Mouse (Mus musculus): ENCODE measurements around the gene Sec16a.
A peak's percentile ranks its signal among the peaks of the same experiment; 100 is the strongest.

Gene Sec16a

GRCm38 (mm10) chr2:26444946-26445665 lies at the start of gene Sec16a:
Gene Sec16a, minus strand, starts transcription at chr2:26445216.
- DNase-seq: peak; percentile 100

DNA sequence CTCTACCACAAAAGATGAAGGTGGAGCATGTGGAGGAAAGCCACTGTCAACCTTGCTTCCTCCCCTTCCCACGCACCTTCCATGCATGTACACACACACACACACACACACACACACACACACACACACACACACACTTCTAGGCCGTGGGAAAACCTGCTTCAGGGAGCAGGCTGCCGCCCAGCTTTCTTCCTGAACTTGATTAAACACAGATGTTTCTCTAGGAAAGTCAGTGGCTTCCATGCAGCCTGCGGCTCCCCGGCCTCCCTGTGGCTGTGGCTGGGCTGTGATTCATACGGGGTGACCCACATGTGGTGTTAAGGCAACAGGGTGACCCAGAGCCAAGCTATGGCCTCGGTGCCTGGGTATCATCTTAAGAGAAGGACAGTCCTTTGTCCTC lies 49.4 kb upstream of the Sec16a start:
- DNase-seq: peak; percentile 85

GRCm38 (mm10) chr2:26493021-26493781 lies 48.2 kb upstream of the Sec16a start:
- DNase-seq: peak; percentile 66

DNA sequence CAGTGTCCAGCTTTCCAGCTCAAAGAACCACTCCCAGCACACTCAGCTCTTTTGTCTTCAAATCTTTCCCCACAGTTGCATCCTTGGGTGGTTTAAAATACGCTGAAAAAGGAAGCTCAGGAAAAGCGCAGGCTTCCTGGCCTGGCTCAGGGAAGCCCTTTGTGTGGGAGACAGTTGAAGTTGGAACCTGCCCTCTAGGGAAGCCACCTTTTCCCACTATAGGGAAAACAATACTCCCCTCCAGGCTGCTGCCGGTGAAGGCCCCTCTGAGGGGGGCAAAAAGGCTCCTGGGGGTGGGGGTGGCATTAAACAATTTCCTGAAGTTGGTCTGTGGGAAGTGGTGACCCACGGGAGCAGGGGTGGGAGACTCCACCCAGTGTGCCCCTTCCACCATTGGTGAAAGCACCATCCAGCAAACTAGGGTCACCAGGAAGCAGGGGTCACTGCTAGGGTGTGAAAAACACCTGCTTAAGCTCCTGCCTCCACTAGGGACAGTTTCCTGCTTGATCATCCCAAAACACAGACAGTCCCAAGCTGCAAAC lies 45.8 kb upstream of the Sec16a start:
- no peak for DNase-seq

DNA sequence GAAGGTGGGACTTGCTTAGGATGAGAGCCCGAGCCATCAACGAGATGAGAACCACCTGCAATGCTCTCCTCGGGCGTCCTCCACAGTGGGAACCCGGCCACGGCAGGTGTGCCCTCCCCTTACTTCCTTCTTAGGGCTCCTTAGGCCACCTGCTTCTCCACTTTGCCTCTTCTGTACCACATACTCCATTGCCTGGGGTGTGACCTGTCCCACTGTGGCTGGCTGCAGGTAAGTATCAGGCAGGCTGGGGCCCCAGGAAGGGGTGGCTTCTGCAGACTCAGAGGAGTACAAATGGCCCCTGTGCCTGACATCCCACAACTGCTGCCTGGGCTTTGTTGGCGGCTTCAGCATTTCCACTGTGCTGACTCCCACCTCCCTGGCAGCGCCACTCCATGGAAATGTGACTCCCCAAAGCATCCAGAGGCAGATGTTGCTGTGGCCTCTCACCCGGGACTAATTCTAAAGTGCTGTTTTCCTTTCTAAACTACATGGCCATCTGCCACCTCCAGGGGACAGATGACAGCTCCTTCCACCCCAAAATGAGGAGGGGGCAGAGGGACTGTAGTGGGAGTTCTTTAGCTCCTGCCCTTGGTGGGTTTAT lies 43.6 kb upstream of the Sec16a start:
- DNase-seq: peak; percentile 66

GRCm38 (mm10) chr2:26487322-26488021 lies 42.5 kb upstream of the Sec16a start:
- DNase-seq: peak; percentile 85

- peak; percentile 78 for DNase-seq
Observed at GRCm38 (mm10) chr2:26486835-26487321, 41.9 kb upstream of the Sec16a start.

- DNase-seq: no peak
Observed at GRCm38 (mm10) chr2:26486264-26486810, 41.3 kb upstream of the Sec16a start.

DNA sequence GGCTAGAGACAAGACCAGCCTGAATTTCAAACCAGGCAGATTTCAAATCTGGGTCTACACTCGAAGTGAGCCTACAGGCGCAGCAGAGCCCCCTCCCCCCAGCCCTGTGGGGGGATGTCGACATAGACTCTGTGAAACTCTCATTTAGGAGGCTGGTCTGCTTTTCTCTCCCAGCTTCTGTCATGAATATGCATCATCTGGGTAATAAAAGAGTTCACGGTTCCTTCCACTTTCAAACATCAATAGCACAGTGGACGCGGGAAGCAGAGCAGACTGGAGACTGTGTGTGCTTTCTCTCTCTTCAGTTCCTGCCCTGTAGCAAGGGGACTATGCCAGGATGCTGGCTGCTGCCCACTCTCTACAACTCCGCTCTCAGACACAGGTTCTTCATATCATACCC lies 40.7 kb upstream of the Sec16a start:
- DNase-seq: peak; percentile 76

DNA sequence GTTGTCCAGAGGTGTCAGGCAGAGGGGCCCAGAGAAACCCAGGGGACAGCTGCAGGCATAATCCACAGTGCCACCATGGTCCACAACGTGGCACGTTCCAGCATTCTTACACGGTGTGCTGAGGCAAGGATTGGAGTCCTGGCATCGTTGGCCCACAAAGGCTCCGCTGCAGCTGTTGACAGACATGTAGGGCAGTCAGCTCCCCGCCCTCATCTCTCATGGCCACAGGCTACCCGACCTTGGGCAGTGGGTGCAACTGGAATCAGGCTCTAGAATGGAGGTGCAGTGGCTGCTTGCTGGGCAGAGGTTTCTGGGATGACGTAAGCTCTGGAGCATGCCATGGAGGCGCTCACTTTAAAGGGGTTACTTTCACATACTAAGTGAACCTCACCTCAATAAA lies 40.3 kb upstream of the Sec16a start:
- no peak for DNase-seq

DNA sequence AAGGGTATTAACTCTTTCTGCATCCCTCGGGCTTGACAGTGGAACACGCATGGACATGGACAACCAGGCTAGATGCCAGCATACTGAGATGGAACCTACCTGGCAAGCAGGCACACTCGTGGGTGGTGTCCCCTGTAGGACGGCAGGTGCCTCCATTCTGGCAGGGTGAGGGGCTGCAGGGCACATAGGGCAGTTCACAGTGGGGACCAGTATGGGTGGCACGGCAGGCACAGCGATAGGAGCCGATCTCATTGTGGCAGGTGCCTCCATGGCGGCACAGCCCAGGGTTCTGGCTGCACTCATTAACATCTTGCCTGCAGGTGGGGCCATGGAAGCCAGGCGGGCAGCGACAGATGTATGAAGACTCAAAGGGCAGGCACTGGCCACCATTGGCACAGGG lies 39.2 kb upstream of the Sec16a start:
- no peak for DNase-seq

- DNase-seq: no peak
Observed at GRCm38 (mm10) chr2:26483230-26483869, 38.3 kb upstream of the Sec16a start.

GRCm38 (mm10) chr2:26482824-26483223 lies 37.8 kb upstream of the Sec16a start:
- DNase-seq: no peak

GRCm38 (mm10) chr2:26481724-26482495 lies 36.9 kb upstream of the Sec16a start:
- no peak for DNase-seq

DNA sequence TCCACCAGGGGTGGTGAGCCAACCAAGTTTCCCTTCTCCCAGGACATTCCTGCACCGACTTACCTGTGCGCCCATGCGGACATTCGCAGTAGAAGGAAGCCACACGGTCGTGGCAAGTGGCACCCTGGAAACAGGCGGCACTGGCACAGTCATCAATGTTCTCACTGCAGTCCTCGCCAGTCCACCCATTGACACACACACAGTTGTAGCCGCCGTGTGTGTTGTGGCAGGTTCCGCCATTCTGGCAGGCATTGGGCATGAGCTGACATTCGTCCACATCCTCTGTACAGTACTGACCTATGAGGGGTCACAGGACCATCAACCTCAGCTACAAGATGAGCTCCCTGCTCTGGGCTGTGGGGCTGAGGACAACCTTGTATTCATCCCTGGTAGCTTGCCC lies 35.9 kb upstream of the Sec16a start:
- DNase-seq: no peak

- peak; percentile 71 for DNase-seq
Observed at GRCm38 (mm10) chr2:26478685-26479205, 33.7 kb upstream of the Sec16a start.

GRCm38 (mm10) chr2:26477911-26478310 lies 32.9 kb upstream of the Sec16a start:
- DNase-seq: no peak

GRCm38 (mm10) chr2:26475505-26476430 lies 30.8 kb upstream of the Sec16a start:
- peak; percentile 53 for DNase-seq

DNA sequence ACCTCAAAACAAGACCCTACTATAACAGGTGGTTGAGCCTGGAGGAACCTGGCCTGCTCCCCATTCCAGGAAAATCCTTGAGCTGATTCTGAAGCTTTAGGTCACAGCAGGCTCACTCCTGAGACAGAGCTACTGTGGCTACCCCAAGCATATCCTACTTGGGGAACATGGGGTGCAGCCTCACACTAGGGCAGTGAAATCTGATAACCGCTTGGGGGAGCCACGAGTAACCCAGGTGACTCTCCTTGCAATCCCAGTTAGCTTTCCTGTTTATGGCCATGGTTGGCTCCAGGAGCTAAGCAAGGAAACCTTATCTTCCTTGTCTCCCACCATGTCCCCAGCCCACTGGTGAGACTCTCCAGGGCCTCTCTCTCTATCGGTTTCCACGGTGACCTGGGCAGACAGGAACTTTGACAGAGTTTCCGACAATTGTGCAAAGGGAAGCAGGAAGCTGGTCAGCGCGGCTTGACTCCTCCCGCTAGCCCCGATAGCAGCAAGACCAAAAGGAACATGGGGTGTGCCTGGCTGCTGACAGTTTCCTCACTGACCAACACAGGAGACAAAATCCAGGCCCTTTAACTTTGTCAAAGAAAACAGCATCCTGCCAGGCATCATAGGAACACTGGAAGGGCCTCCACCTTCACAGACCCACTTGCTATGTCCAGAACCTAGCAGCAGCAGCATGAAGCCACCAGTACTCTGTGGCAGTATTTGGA lies 29.9 kb upstream of the Sec16a start:
- peak; percentile 48 for DNase-seq

Data from embryo, embryonic 11 days (tissue).